Mouse (Mus musculus) testis, adult 2 months (tissue): ENCODE data around the gene Tm9sf3. TPM values are rescaled to one million over a fixed set of nuclear protein-coding genes. Genes with fewer than 3 reads are reported as not detected.

Experiments used
- H3K27ac ChIP-seq: fragments of 200-500 bp; 2 replicates; pipeline ENCODE4 v1.5.1; 2012; ENCODE audit warnings: low read depth, low read length; ENCODE audit not compliant: control insufficient read depth, insufficient read depth
- H3K27me3 ChIP-seq: fragments of 200-500 bp; 2 replicates; pipeline ENCODE4 v1.6.1; 2012; ENCODE audit warnings: mild to moderate bottlenecking, low read length, moderate library complexity; ENCODE audit not compliant: control insufficient read depth, insufficient read depth
- H3K36me3 ChIP-seq: fragments of 200-500 bp; 2 replicates; pipeline ENCODE4 v1.6.1; 2012; ENCODE audit warnings: mild to moderate bottlenecking, low read length; ENCODE audit not compliant: control insufficient read depth, insufficient read depth
- H3K4me1 ChIP-seq: fragments of 200-500 bp; 2 replicates; pipeline ENCODE4 v1.6.1; 2012; ENCODE audit warnings: low read length; ENCODE audit not compliant: control insufficient read depth, insufficient read depth
- H3K4me3 ChIP-seq: fragments of 200-500 bp; 2 replicates; pipeline ENCODE4 v1.5.1; 2012; ENCODE audit warnings: low read depth, mild to moderate bottlenecking, low read length, moderate library complexity, mixed read lengths; ENCODE audit not compliant: control insufficient read depth
- CTCF ChIP-seq: fragments of 200-500 bp; IDR thresholded peaks from 2 replicates; pipeline ENCODE4 v1.5.1; 2012; ENCODE audit warnings: low read depth, mild to moderate bottlenecking, inconsistent platforms, low read length, moderate library complexity; ENCODE audit not compliant: control insufficient read depth, insufficient read depth, insufficient replicate concordance
- POLR2A ChIP-seq: fragments of 200-500 bp; IDR thresholded peaks from 2 replicates; pipeline ENCODE4 v1.6.1; 2012; ENCODE audit warnings: low read depth, mild to moderate bottlenecking, inconsistent platforms, low read length, moderate library complexity; ENCODE audit not compliant: control insufficient read depth
- polyA plus RNA-seq: library from polyadenylated mRNA; depleted of rRNA; stranded (reverse); fragments of >200 nt; gene quantifications from 2 replicates; pipeline ENCODE4 v1.2.3, GENCODE M21; 2012; rRNA removed

Tm9sf3 gene
- polyA plus RNA-seq, 1 experiment = 40.4 TPM

DNA sequence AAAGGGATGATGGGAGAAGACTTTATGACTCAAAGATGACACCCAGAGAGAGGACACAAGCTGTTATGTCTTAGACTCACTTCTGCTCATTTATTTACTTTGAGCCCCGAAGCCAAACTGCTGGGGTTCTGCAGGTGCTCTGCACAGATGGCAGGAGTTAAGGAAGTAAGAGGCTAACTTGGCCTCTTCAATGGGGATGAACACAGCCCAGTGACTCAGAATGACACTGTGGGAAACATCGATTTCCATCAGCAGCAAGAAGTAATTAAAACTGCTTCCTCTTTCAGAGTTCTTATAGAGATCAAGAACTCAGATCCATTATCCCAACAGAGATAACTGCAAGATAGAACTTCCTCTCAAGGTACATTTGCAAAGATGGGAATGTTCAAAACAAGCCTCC, 86.9 kb downstream of the Tm9sf3 start:
- H3K36me3 ChIP-seq = no peaks in the 10 kb centered on the region
- H3K4me1 ChIP-seq = no peaks in the 10 kb centered on the region
- no peaks in the 10 kb centered on the region for H3K27me3 ChIP-seq
- TF ChIP-seq CTCF (no peak), POLR2A (no peak)
- H3K27ac ChIP-seq = no peak overlapping the region
- no peak overlapping the region for H3K4me3 ChIP-seq

DNA sequence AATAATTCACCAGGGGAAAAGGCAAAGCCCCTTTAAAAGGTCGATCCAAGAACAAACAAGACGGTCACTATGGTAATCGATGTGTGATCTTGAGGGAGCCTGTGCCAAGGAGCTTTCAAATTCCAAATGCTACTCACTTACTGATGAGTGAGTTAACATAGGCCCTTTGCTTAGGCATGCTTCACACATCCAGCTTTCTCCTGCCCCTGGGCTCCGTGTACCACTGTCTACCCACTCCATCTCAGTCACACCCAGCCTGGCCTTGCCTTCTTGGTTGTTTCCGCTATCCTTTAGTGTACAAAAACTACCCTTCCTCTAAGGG, 97.9 kb downstream of the Tm9sf3 start:
- Histone ChIP-seq H3K27me3 (no peaks in the 10 kb centered on the region), H3K36me3 (no peaks in the 10 kb centered on the region), H3K4me3 (no peak overlapping the region), H3K27ac (no peak overlapping the region), H3K4me1 (no peaks in the 10 kb centered on the region)
- TF ChIP-seq CTCF (no peak), POLR2A (no peak)

DNA sequence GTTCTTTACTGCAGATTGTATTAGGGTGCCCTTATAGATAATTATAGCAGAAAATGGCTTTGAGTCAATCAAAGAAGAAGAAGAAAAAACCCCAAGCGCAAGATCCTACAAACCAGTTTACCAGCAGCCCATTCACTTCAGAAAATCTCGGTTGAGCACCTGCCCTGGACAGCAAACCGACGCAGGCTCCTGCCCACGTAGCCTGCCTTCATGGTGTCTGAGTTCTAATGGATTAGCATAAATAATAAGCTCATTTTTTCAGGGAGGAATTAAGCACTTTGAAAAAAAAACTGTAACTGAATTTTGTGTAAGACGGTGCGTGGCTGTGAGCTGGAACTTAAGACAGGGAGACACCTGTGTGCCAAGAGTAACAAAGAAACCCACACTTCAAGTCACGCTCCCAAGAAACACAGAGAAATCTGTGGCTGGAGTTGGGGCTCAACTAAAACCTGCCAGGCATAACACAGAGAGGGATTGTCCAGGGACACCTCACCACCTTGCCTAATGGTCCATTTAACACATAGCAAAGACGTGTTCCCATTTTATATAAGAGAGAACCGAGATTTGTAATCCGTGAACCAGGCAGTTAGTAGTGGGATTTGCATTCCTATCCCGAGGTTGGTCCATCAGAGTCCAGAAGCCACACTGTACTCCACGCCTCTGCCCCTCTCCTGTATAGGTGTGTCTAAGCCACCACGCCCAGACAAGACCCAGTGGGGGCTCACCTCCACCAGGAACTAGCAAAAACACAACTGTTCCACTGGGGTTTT, 98.5 kb downstream of the Tm9sf3 start:
- no peak for TF ChIP-seq CTCF
- no peak for TF ChIP-seq POLR2A
- Histone ChIP-seq H3K4me1 (no peaks in the 10 kb centered on the region), H3K27ac (no peak overlapping the region), H3K27me3 (no peaks in the 10 kb centered on the region), H3K36me3 (no peaks in the 10 kb centered on the region), H3K4me3 (no peak overlapping the region)

DNA sequence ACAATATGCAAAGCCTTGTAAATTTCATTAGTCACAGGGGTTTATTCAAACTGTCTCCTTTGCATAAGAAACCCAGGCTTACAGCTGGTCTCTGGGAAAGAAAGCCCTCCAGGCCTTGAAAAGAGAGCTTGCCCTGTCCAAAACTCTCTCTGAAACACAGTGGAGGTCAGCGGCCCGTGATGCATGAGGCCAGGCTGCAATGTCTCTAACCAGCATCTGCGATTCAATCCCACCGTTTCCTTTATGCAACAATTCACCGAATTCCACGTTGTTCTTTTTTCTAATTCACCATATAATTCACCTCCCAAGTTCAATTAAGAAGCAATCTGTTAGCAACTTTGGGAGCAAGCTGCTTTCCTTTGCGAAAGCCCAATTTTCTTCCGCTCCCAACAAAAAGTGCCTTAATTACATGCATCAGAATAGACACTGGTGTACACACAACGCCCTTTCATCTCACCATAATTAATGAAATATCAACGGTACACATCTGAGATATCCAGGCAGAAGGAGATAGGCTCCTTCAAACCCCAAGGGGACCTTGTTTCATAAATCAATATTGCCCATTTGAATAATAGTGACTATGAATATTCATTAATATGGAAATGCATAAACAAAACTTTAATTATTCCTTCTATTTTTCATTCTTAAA, 99.2 kb downstream of the Tm9sf3 start:
- TF ChIP-seq POLR2A (no peak), CTCF (no peak)
- Histone ChIP-seq H3K36me3 (no peaks in the 10 kb centered on the region), H3K27me3 (no peaks in the 10 kb centered on the region), H3K4me1 (no peaks in the 10 kb centered on the region), H3K4me3 (no peak overlapping the region), H3K27ac (no peak overlapping the region)

Other genes with a start within 250 kb of the Tm9sf3 start
- 0.19 and 0.25 TPM in 2 replicates for gene Dntt, start 234.7 kb downstream of the Tm9sf3 start, polyA plus RNA-seq
- gene Opalin, start 186.9 kb downstream of the Tm9sf3 start, polyA plus RNA-seq = not detected in 2 replicates
- 0.32 and 0.40 TPM in 2 replicates for gene Tll2, start 57.2 kb downstream of the Tm9sf3 start, polyA plus RNA-seq
- gene Pik3ap1, start 121.1 kb upstream of the Tm9sf3 start, polyA plus RNA-seq = 1.6 and 2.2 TPM in 2 replicates
- 1.1 and 1.2 TPM in 2 replicates for gene Lcor, start 218.6 kb upstream of the Tm9sf3 start, polyA plus RNA-seq